Mouse (Mus musculus) testis, adult 2 months (tissue): ENCODE measurements around the gene Tmbim6.

ENCODE experiments used
- CTCF ChIP-seq: fragments of 200-500 bp; IDR thresholded peaks from 2 replicates; pipeline ENCODE4 v1.5.1; 2012; ENCODE audit warnings: low read depth, mild to moderate bottlenecking, inconsistent platforms, low read length, moderate library complexity; ENCODE audit not compliant: control insufficient read depth, insufficient read depth, insufficient replicate concordance
- POLR2A ChIP-seq: fragments of 200-500 bp; IDR thresholded peaks from 2 replicates; pipeline ENCODE4 v1.6.1; 2012; ENCODE audit warnings: low read depth, mild to moderate bottlenecking, inconsistent platforms, low read length, moderate library complexity; ENCODE audit not compliant: control insufficient read depth

DNA sequence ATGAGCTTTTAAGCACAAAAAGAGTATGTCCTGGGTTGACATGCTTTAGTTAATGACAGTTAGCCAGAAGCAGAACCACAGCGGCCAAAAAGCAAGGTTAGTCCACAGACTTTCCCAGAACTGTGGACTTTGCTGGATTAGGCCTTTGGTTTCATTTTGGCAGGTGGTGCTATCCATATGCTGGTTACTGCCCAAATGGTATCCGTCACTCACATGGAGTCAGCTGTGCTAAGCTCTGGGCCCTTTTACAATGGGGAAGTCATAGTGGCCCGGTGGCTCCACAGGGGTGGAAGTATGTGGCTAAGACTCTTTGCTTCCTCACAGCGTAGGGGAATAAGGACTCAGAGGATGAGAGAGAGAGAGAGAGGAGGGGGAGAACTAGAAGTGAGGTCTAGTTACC is 4.7 kb upstream of the Tmbim6 start:
- TF ChIP-seq CTCF = no peak
- TF ChIP-seq POLR2A = no peak
